Mouse (Mus musculus) lung, embryonic 15.5 days (tissue): ENCODE measurements around the gene Eprs. TPM values are rescaled to one million over a fixed set of nuclear protein-coding genes. Genes with fewer than 3 reads are reported as not detected.

Experiments used
- microRNA counts: library from miRNA; unstranded; fragments of <30 nt; microRNA quantifications from one replicate; lab custom pipeline; 2016
- microRNA-seq: library from miRNA; unstranded; fragments of <30 nt; microRNA quantifications from one replicate; pipeline ENCODE4, GENCODE M21; 2016
- polyA plus RNA-seq: library from polyadenylated mRNA; unstranded; fragments of >200 nt; fragmentation: Nextera tagmentation; extraction: Ambion mirVana; gene quantifications from 2 replicates; pipeline ENCODE4 v1.2.1, GENCODE M21; 2015

The Eprs gene
- polyA plus RNA-seq, 1 experiment from 2014 or later: 148 TPM

MicroRNAs within 50 kb of the gene (microRNA counts, 519-probe panel; counts per million panel counts)
- microRNA mmu-miR-194 (lab: Ali Mortazavi, UCI): 2,183 counts per million, percentile 26 among the panel's probes with 10 or more counts

Small RNA genes lying within 50 kb of the gene (microRNA-seq; reads per million reads assigned to microRNA genes)
- 1.3 reads per million for gene Mir194-1
- 9.6 reads per million, percentile 28 among the genes with 10 or more reads in this experiment for gene Mir215

Other genes starting within 250 kb of the Eprs start
- 20.8 and 20.9 TPM in 2 replicates for gene Rab3gap2, start 158.9 kb upstream of the Eprs start, polyA plus RNA-seq
- gene Iars2, start 33.6 kb upstream of the Eprs start, polyA plus RNA-seq: 28.4 and 28.9 TPM in 2 replicates
- gene Bpnt1, start 30.9 kb upstream of the Eprs start, polyA plus RNA-seq: 30.4 and 32.3 TPM in 2 replicates
- gene Slc30a10, start 91.8 kb downstream of the Eprs start, polyA plus RNA-seq: 0.11 TPM in 1 of 2 replicates, not detected in the other